Mouse (Mus musculus): ENCODE results near the gene Acin1. TPM values are rescaled to one million over a fixed set of nuclear protein-coding genes. Genes with fewer than 3 reads are reported as not detected.
A peak's percentile ranks its signal among the peaks of the same experiment; 100 is the strongest.

Gene Acin1
- polyA plus RNA-seq, 1 experiment: 378 TPM

- TF ChIP-seq CTCF (IDR thresholded peaks at IDR 0.05; ENCODE audit: control insufficient read depth, insufficient read depth, low read length): no peak
- TF ChIP-seq POLR2A (IDR thresholded peaks at IDR 0.05; ENCODE audit: borderline replicate concordance, control insufficient read depth, low read depth, low read length): no peak
- H3K4me1 ChIP-seq (ENCODE audit: control insufficient read depth, insufficient read depth, low read length): no peaks in the 10 kb centered on the region; the same call in 1 of the 2 replicates
- H3K27ac ChIP-seq (ENCODE audit: control insufficient read depth, insufficient read depth, low read depth, low read length, poor library complexity): no peak overlapping the region
- WGBS: 90% methylated on average over 6 of the region's 6 CpGs
- no peak overlapping the region for H3K4me3 ChIP-seq (replicated peaks; ENCODE audit: control insufficient read depth, low read depth, low read length)
These were observed 76.1 kb downstream of the Acin1 start for GRCm38 (mm10) chr14:54610648-54611047.

- 53% methylated on average over 4 of the region's 4 CpGs for WGBS
- H3K27ac ChIP-seq (ENCODE audit: control insufficient read depth, insufficient read depth, low read depth, low read length, poor library complexity): no peak overlapping the region
- TF ChIP-seq CTCF (IDR thresholded peaks at IDR 0.05; ENCODE audit: control insufficient read depth, insufficient read depth, low read length) (peak; percentile 49), POLR2A (IDR thresholded peaks at IDR 0.05; ENCODE audit: borderline replicate concordance, control insufficient read depth, low read depth, low read length) (no peak)
- no peaks in the 10 kb centered on the region; the same call in 1 of the 2 replicates for H3K4me1 ChIP-seq (ENCODE audit: control insufficient read depth, insufficient read depth, low read length)
- no peak overlapping the region for H3K4me3 ChIP-seq (replicated peaks; ENCODE audit: control insufficient read depth, low read depth, low read length)
These were observed 76.8 kb downstream of the Acin1 start for GRCm38 (mm10) chr14:54609962-54610361.

- Histone ChIP-seq H3K27ac (ENCODE audit: control insufficient read depth, insufficient read depth, low read depth, low read length, poor library complexity) (no peak overlapping the region), H3K4me1 (ENCODE audit: control insufficient read depth, insufficient read depth, low read length) (no peaks in the 10 kb centered on the region; the same call in 1 of the 2 replicates), H3K4me3 (replicated peaks; ENCODE audit: control insufficient read depth, low read depth, low read length) (no peak overlapping the region)
- WGBS: 80% methylated on average over 4 of the region's 4 CpGs
- TF ChIP-seq CTCF (IDR thresholded peaks at IDR 0.05; ENCODE audit: control insufficient read depth, insufficient read depth, low read length) (no peak), POLR2A (IDR thresholded peaks at IDR 0.05; ENCODE audit: borderline replicate concordance, control insufficient read depth, low read depth, low read length) (no peak)
These were observed 77.5 kb downstream of the Acin1 start for GRCm38 (mm10) chr14:54609245-54609644.

- 79% methylated on average over 8 of the region's 8 CpGs for WGBS
- no peak overlapping the region for H3K27ac ChIP-seq (ENCODE audit: control insufficient read depth, insufficient read depth, low read depth, low read length, poor library complexity)
- no peaks in the 10 kb centered on the region; the same call in 1 of the 2 replicates for H3K4me1 ChIP-seq (ENCODE audit: control insufficient read depth, insufficient read depth, low read length)
- TF ChIP-seq POLR2A (IDR thresholded peaks at IDR 0.05; ENCODE audit: borderline replicate concordance, control insufficient read depth, low read depth, low read length): no peak
- TF ChIP-seq CTCF (IDR thresholded peaks at IDR 0.05; ENCODE audit: control insufficient read depth, insufficient read depth, low read length): no peak
- H3K4me3 ChIP-seq (replicated peaks; ENCODE audit: control insufficient read depth, low read depth, low read length): no peak overlapping the region
These were observed 79.5 kb downstream of the Acin1 start for GRCm38 (mm10) chr14:54607226-54607625.

GRCm38 (mm10) chr14:54605752-54606321 is 80.9 kb downstream of the Acin1 start, which contains the start of gene 4931414P19Rik:
4931414P19Rik (minus strand) TSS chr14:54605993.
- Histone ChIP-seq H3K4me3 (replicated peaks; ENCODE audit: control insufficient read depth, low read depth, low read length) (peak within 1 kb of the TSS; percentile 80), H3K4me1 (ENCODE audit: control insufficient read depth, insufficient read depth, low read length) (no peaks in the 10 kb centered on the region; the same call in 1 of the 2 replicates)
- TF ChIP-seq CTCF (IDR thresholded peaks at IDR 0.05; ENCODE audit: control insufficient read depth, insufficient read depth, low read length): no peak
- TF ChIP-seq POLR2A (IDR thresholded peaks at IDR 0.05; ENCODE audit: borderline replicate concordance, control insufficient read depth, low read depth, low read length): peak; percentile 58; the same call in 1 of the 2 replicates

GRCm38 (mm10) chr14:54603686-54604085 is 83.0 kb downstream of the Acin1 start:
- H3K4me3 ChIP-seq (replicated peaks; ENCODE audit: control insufficient read depth, low read depth, low read length): peak overlapping the region; percentile 73
- WGBS: 84% methylated on average over 8 of the region's 8 CpGs
- H3K27ac ChIP-seq (ENCODE audit: control insufficient read depth, insufficient read depth, low read depth, low read length, poor library complexity): peak overlapping the region; percentile 53
- no peaks in the 10 kb centered on the region; the same call in 1 of the 2 replicates for H3K4me1 ChIP-seq (ENCODE audit: control insufficient read depth, insufficient read depth, low read length)
- TF ChIP-seq POLR2A (IDR thresholded peaks at IDR 0.05; ENCODE audit: borderline replicate concordance, control insufficient read depth, low read depth, low read length): no peak
- TF ChIP-seq CTCF (IDR thresholded peaks at IDR 0.05; ENCODE audit: control insufficient read depth, insufficient read depth, low read length): no peak

More at GRCm38 (mm10) chr14:54605752-54606321, 80.9 kb downstream of the Acin1 start, which contains the start of gene 4931414P19Rik:
- H3K27ac ChIP-seq (ENCODE audit: control insufficient read depth, insufficient read depth, low read depth, low read length, poor library complexity): peak within 1 kb of the TSS; percentile 61
- under 1% methylated on average over 39 of the region's 39 CpGs for WGBS

GRCm38 (mm10) chr14:54603038-54603654 is 83.6 kb downstream of the Acin1 start:
- WGBS: under 1% methylated on average over 46 of the region's 46 CpGs
- TF ChIP-seq POLR2A (IDR thresholded peaks at IDR 0.05; ENCODE audit: borderline replicate concordance, control insufficient read depth, low read depth, low read length) (peak; percentile 75; the same call in 1 of the 2 replicates), CTCF (IDR thresholded peaks at IDR 0.05; ENCODE audit: control insufficient read depth, insufficient read depth, low read length) (no peak)
- Histone ChIP-seq H3K4me3 (replicated peaks; ENCODE audit: control insufficient read depth, low read depth, low read length) (peak overlapping the region; percentile 73), H3K27ac (ENCODE audit: control insufficient read depth, insufficient read depth, low read depth, low read length, poor library complexity) (peak overlapping the region; percentile 85), H3K4me1 (ENCODE audit: control insufficient read depth, insufficient read depth, low read length) (no peaks in the 10 kb centered on the region; the same call in 1 of the 2 replicates)

- Histone ChIP-seq H3K27ac (ENCODE audit: control insufficient read depth, insufficient read depth, low read depth, low read length, poor library complexity) (0 out of 2 replicates have a peak overlapping the region, but pooled peaks have one; percentile 35), H3K4me1 (ENCODE audit: control insufficient read depth, insufficient read depth, low read length) (no peaks in the 10 kb centered on the region; the same call in 1 of the 2 replicates), H3K4me3 (replicated peaks; ENCODE audit: control insufficient read depth, low read depth, low read length) (no peak overlapping the region)
- no peak for TF ChIP-seq POLR2A (IDR thresholded peaks at IDR 0.05; ENCODE audit: borderline replicate concordance, control insufficient read depth, low read depth, low read length)
- TF ChIP-seq CTCF (IDR thresholded peaks at IDR 0.05; ENCODE audit: control insufficient read depth, insufficient read depth, low read length): no peak
- 46% methylated on average over 4 of the region's 4 CpGs for WGBS
These were observed 84.1 kb downstream of the Acin1 start for GRCm38 (mm10) chr14:54602613-54603012.
